Mouse (Mus musculus) lung, postnatal 10 days (tissue): ENCODE measurements around the gene Olfr1298.

ENCODE experiments used
- DNase-seq: peaks from one replicate; pipeline ENCODE4 v3.0.0; 2021

Gene Olfr1298

GRCm38 (mm10) chr2:111649101-111649500 lies at the start of gene Olfr1298:
Olfr1298 (minus strand) TSS chr2:111649201.
- no peak for DNase-seq

- DNase-seq = no peak
These were observed 12.1 kb upstream of the Olfr1298 start, which contains the start of gene Olfr1299 for GRCm38 (mm10) chr2:111661119-111661518. Olfr1299 (plus strand) TSS chr2:111661419.

DNA sequence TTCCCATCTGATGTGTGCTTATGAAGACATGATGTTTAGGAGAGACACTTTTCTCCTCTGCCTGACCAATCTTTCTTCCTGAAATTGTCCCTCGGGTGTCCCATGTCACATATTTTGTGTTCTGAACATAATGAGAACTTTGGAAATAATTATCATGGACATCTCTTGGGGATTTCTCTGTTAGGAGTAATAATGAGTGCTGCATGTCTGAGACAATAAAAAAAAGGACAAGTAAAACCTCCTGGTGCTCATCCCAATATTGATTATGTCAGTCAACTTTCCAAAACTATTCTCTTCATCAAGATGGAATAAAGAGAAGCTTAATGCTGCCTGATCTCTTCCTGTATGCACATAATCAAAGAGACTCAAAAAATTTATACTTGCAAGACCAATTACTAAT lies 22.6 kb downstream of the Olfr1298 start, which contains the start of gene Olfr1297:
Gene Olfr1297 (minus strand): TSS at position 101 of the 400 bp plus-strand sequence.
- no peak for DNase-seq
